10 mouse cellular contexts compared by ENCODE assay signal in genomic region chr6:90678759-90679158, GRCm38 (mm10).
DNase-seq lines count a peak whose midpoint lies in the region; ATAC-seq and TF ChIP-seq lines count a peak whose summit lies in the region.
"Had no signal": no experiment of that assay in that cellular context is flagged by ENCODE, and none has a peak within 500 bp of the region (broad histone marks: within the 10 kb centered on the region; RNA-seq: fewer than 3 reads in every experiment).

No protein-coding gene starts in this region.

- no peaks in the 10 kb centered on the region for H3K9me3 ChIP-seq in forebrain, embryonic 10.5 days
- no peaks in the 10 kb centered on the region for H3K9me3 ChIP-seq in forebrain, embryonic 13.5 days (replicated peaks)
- no peaks in the 10 kb centered on the region for H3K9me3 ChIP-seq in limb, embryonic 15.5 days

- no peaks in the 10 kb centered on the region for H3K27me3 ChIP-seq in forebrain, embryonic 10.5 days (ENCODE audit: poor library complexity, severe bottlenecking)
- no peaks in the 10 kb centered on the region for H3K27me3 ChIP-seq in forebrain, embryonic 13.5 days
- H3K27me3 ChIP-seq in spleen, adult 2 months (ENCODE audit: control insufficient read depth, insufficient read depth, low read length), result no peaks in the 10 kb centered on the region
- H3K27me3 ChIP-seq in limb, embryonic 15.5 days, result no peaks in the 10 kb centered on the region
- H3K27me3 ChIP-seq: limb, embryonic 12.5 days; Patski had no signal

- no peak for TF ChIP-seq POLR2A in spleen, adult 2 months (IDR thresholded peaks at IDR 0.05; ENCODE audit: low read depth, low read length)

- ATAC-seq in forebrain, embryonic 13.5 days, result no peak
- ATAC-seq in limb, embryonic 15.5 days (ENCODE audit: insufficient number of reproducible peaks, low FRiP score, low TSS enrichment, low read depth), result no peak
- ATAC-seq: Patski had no signal

- 51% methylated on average over 4 of the region's 4 CpGs for WGBS in forebrain, embryonic 10.5 days
- WGBS in forebrain, embryonic 13.5 days, result 48% methylated on average over 4 of the region's 4 CpGs
- WGBS in spleen, adult 2 months, result 79% methylated on average over 4 of the region's 4 CpGs
- WGBS in limb, embryonic 15.5 days, result 89% methylated on average over 4 of the region's 4 CpGs

- DNase-seq in forebrain, embryonic 10.5 days (ENCODE audit: extremely low spot score, low spot score), result no peak
- DNase-seq in spleen, adult 2 months (ENCODE audit: low read depth in 1 of 2, low spot score in 2 of 2), result no peak
- no peak for DNase-seq in spleen, adult 18-20 months
- DNase-seq in yolk sac, embryonic 10.5 days (ENCODE audit: low spot score), result peak; percentile 23
- DNase-seq in thymus, postnatal 14 days, result no peak
- no peak for DNase-seq in layer of hippocampus, adult 8-10 months (ENCODE audit: low spot score in 2 of 2)

- peaks cover 13% of the 10 kb centered on the region for H3K4me1 ChIP-seq in forebrain, embryonic 10.5 days
- H3K4me1 ChIP-seq in forebrain, embryonic 13.5 days, result no peaks in the 10 kb centered on the region
- peaks cover 12% of the 10 kb centered on the region; the same call in 1 of the 2 replicates for H3K4me1 ChIP-seq in spleen, adult 2 months (ENCODE audit: control insufficient read depth, insufficient read depth, insufficient read length)
- H3K4me1 ChIP-seq in limb, embryonic 15.5 days, result no peaks in the 10 kb centered on the region
- H3K4me1 ChIP-seq: limb, embryonic 12.5 days had no signal

- H3K9ac ChIP-seq in forebrain, embryonic 13.5 days, result no peak overlapping the region
- no peak overlapping the region for H3K9ac ChIP-seq in limb, embryonic 15.5 days
- H3K9ac ChIP-seq: limb, embryonic 12.5 days had no signal

- peaks cover 94% of the 10 kb centered on the region for H3K36me3 ChIP-seq in forebrain, embryonic 10.5 days (replicated peaks)
- H3K36me3 ChIP-seq in forebrain, embryonic 13.5 days (ENCODE audit: poor library complexity, severe bottlenecking), result peaks cover 72% of the 10 kb centered on the region
- peaks cover 58% of the 10 kb centered on the region for H3K36me3 ChIP-seq in spleen, adult 2 months (ENCODE audit: control insufficient read depth, insufficient read depth, low read length)
- H3K36me3 ChIP-seq in limb, embryonic 15.5 days, result peaks cover 80% of the 10 kb centered on the region

- no peak overlapping the region for H3K4me3 ChIP-seq in forebrain, embryonic 10.5 days
- no peak overlapping the region for H3K4me3 ChIP-seq in forebrain, embryonic 13.5 days
- H3K4me3 ChIP-seq in spleen, adult 2 months (ENCODE audit: extremely low read depth, insufficient read depth, insufficient read length), result no peak overlapping the region
- H3K4me3 ChIP-seq in limb, embryonic 15.5 days, result no peak overlapping the region
- H3K4me3 ChIP-seq: limb, embryonic 12.5 days had no signal

- 0 out of 2 replicates have a peak overlapping the region, but pooled peaks have one; percentile 6 for H3K27ac ChIP-seq in forebrain, embryonic 10.5 days
- no peak overlapping the region for H3K27ac ChIP-seq in forebrain, embryonic 13.5 days
- peak overlapping the region; percentile 20; the same call in 1 of the 2 replicates for H3K27ac ChIP-seq in spleen, adult 2 months (ENCODE audit: insufficient read depth, low read length)
- H3K27ac ChIP-seq in limb, embryonic 15.5 days, result peak overlapping the region; percentile 4; the same call in 1 of the 2 replicates
- H3K27ac ChIP-seq: limb, embryonic 12.5 days had no signal

- H3K4me2 ChIP-seq in forebrain, embryonic 13.5 days, result no peak overlapping the region
- no peak overlapping the region for H3K4me2 ChIP-seq in limb, embryonic 15.5 days
- H3K4me2 ChIP-seq: limb, embryonic 12.5 days had no signal

- no peak for TF ChIP-seq CTCF in spleen, adult 2 months (IDR thresholded peaks at IDR 0.05; ENCODE audit: extremely low read depth, insufficient read depth, insufficient read length, insufficient replicate concordance)
